Mouse (Mus musculus) right cerebral cortex, adult 18-20 months (tissue): Measurements from ENCODE around the gene Hpgd.

Experiments
- DNase-seq: peaks from one replicate; pipeline ENCODE4 v3.0.0; 2022; ENCODE audit warnings: mixed read lengths

The Hpgd gene

DNA sequence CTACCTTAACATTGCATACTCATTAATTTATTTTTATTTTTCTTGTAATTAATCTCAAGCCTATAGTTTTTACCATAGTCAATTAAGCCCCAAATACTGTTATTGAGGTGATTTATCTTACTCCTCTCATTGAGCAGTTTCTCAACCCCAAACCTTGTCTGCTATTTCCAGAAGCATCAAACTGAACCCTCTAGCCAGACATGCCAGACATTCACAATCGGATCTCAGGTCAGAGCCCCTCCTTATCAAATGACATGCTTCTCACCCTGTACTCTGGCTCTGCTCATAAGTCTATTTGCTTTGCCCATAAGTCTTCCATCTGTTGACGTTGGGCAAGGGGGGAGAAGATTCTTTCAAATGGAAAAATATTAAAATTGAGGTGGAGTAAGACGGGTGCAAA is 33.3 kb downstream of the Hpgd start:
- no peak for DNase-seq

DNA sequence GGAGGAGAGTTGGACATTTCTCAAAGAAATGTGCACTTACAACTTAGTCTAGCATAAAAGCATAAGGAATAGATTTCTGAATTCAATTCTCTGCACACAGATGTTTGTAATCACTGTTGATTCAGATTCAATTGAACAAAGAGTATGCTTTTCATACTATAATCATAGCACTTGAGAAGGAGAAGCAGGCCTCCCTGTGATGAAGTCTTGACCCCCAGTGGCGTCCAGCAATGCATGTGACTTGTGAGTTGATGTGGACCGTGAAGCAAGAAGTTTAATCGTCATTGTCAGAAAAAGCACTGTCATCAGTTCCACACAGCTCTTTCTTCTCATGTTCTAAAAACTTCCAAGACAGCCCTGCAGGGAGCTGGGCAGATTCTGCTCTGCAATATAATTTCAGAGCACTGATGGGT is 33.8 kb downstream of the Hpgd start:
- no peak for DNase-seq

DNA sequence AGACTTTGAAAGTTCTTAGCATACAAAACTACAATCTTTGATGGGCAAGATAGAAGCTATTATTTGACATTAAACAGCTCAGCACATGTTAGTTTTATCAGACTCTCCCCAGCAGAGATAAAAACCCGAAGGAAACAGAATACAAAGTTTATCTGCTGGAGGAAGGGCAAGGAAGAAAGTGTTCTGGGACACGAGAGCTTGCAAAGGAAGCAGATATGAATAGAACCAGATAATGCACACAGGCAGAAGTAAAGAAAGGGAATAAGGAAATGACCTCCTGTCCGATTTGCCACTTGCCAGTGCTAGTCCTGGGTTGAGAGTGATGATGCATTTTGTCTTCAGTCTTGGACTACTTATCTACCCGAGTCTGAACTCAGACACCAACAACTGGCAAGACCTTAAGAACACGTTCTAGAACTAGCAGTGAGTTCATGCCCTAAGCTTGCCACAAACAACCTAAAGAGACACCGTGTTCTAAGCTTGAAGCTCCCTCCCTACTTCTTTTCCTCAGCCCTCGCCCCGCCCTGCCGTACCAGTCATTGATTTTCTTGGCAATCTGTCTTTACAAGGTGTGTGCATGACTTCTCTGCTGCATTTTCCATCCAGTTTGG is 41.1 kb downstream of the Hpgd start:
- DNase-seq, result no peak

DNA sequence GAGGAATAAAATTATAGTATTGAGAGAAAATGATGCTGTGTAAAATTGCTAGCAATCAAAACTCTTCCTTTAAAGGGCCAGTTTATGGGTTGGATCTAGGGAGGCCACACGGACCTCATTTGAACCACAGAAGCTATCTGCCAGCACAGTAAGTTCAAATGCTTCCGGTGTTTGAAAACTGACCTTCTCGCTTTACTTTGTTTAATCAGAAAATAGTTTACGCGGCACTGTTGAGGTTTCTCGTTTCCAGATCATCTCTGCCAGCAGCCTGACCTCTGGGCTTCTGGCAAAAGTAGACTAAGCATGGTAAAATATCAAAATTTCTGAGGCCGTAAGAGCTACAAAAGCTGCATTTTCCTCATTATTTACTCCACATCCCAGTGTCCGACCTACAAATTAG is 42.4 kb downstream of the Hpgd start:
- no peak for DNase-seq

DNA sequence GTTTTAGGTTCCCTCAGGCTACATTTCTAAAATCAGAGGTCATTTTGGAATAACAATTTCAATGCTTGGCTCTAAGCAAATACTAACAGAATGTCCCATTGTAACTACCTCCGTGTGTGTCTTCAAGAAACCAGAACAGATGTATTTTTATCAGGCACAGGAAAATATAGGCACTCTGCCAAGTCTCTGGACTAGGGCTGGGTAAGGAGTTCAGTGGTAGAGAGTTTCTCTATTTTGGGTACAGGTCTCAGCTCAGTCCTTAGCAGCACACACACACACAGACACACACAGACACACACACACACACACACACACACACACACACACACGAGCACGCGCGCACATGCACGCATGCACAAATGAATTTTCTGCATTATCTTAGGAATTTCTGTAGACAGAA is 49.1 kb downstream of the Hpgd start:
- peak; percentile 5 for DNase-seq

DNA sequence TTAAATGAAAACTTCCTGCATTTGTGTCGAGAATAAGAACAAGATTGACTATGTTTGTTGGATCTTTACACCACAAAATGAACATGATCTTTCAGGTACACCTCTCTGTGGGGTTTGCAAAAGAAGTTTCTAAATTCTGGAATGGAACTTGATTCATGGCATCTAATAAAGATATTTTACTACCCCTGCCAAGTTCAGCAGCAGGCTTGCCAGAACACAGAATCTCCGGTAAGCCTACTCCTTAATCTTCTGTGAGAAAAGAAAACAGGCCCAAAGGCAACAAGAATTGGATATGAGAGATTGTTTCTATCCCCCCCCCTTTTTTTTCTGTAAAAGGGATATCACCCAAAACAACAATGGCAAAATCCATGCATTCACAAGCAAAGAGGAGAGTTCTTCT is 49.6 kb downstream of the Hpgd start:
- DNase-seq, result no peak

DNA sequence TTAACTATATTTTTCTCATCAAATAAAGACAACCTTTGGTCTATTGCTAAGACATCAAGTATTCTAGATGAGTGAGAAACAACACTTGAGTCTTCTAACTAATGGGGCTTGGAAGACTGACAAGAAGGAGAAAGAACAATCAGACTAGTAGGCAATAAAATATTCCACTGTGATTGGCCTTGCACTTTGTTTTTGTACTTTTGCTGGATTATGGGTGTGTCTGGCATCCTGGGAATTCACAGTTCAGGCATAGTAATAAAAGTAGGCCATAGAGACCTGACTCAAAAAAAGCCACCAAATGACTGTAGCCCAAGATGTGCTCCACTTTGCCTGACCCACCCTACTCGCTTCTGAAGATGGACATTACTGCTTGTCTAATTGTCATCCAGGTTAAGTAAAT is 50.0 kb downstream of the Hpgd start:
- no peak for DNase-seq

DNA sequence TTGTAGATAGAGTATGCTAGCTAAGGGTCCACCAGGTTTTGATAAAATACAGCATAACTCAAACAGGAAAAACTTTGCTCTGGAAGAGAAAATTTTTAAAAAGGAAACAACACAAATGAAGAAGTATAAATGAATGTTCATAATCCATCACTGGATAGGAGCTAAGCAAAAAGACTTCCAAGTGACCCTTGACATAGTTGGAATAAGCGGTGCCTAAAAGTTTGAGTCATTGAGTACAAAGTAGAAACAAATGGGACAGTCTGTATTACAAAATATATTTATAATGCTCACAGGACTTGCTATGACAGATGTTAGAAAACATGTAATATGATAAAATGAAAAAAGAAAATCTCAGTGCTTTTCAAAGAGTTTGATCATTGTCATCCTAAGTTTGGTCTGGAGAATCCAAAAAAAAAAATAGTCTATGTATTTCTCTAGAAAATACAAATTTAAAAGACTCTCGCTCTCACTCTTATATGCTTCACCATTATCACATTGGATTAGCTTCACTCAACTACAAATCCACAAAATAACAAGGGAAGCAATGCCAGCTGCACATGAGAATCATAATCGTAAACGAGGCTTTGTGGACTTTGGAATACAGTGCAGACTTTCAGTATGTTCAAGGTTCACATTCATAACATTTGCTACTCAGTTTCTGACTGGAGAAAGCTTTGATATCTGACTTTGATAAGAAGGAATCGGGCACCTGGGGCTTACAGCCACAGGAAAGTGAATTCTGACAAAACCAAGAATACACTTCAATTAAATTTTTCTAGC is 51.4 kb downstream of the Hpgd start:
- DNase-seq, result no peak

DNA sequence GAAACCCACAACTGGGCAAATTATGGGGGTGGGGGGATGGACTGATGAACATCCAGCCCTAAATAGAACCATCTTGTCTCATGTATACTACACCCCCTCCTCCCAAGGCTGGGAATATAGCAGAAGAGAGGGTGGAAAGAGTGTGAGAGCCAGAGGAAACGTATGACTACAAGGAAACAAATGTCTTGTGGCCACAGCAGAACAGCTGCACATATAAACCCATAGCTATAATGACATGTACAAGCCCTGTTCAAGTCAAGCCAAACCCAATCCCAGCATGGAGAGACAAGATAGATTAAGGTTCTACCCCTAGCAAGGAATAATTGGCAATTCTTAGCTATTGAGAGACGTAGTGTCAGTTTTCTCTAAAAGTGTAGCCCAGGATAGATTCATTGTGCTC is 68.8 kb downstream of the Hpgd start:
- no peak for DNase-seq
